Mouse (Mus musculus) ZHBTc4 (cell line): ENCODE measurements around the gene Txn2.

Experiments
- DNase-seq: peaks from one replicate; pipeline ENCODE4 v3.0.0-alpha.2; 2011; ENCODE audit warnings: low read depth, low spot score

Gene Txn2

DNA sequence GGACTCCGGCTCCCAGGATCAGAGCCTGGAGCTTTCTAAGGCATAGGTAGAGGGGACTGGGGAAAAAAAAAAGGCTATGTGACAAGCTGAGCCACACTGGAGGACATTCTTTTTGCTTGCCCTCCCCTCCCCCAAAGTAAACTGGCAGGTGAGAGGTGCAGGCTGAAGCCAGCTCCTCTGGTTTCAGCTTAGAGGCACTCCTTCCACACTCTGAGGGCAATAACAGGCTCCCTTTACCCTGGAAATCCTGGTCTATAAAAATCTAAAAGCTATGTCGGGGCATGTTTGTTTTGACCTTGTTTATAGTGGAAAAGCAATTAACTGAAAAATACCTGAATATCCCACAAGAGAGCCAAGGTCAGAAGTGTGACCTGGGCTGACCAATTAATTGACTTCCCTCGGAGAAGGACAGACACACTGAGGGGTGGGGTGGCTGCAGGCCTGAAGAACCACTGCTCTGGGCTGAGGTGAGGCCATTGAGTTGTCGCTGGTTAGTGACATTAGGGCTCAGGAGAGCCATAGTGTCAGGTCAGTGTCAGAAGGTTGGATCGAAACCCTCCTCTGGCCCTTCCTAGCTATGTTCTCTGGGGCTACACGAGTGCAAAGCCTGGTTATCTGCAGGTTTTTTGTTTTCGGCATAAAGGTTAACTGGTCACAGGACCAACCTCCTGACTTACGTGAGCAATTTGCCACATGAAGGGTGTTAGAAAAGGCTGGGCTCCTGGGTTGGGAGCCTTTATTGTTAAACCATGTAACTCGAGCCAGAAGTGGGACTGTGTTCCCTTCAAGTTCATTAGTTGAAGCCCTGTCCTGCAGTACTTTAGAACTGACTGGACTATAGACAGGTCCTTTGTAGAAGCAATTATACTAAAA, 20.9 kb downstream of the Txn2 start:
- DNase-seq = peak; percentile 34

DNA sequence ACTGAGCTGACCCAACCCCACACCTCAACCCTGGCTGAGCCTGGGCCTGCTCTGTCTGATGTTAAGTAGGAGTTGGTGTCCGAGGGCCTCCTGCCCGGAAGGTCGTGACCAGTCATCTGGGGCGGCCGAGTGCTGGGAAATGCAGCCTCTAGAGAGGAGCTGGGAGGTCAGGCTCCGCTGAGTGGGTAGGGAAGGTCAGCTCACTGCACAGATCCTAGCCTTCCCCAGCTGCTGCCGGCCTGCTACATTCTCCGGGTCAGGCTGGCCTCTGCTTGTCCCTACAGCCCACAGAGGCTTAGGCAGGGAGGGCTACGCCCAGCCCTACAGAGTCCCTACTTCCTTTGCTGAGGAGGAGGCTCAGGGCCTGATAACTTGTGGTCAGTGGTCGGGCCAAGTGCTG, 22.3 kb downstream of the Txn2 start:
- DNase-seq = no peak

DNA sequence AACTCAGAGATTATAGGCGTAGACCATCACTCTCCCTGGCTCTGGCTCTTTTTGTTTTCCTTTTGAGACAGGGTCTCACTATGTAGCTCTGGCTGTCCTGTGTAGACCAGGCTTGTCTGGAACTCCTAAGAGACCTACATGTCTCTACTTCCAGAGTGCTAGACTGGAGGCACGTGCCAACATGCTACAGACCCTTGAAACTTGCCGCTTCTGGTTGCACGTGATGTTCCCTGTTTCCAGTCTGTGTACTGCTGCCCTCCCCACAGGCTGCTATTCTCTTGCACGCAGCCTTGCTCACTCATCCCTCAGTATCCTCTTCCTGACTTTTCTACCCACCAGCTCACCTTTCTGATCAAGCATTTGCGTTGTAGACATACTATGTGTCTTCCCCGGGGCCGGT, 22.7 kb downstream of the Txn2 start:
- no peak for DNase-seq

DNA sequence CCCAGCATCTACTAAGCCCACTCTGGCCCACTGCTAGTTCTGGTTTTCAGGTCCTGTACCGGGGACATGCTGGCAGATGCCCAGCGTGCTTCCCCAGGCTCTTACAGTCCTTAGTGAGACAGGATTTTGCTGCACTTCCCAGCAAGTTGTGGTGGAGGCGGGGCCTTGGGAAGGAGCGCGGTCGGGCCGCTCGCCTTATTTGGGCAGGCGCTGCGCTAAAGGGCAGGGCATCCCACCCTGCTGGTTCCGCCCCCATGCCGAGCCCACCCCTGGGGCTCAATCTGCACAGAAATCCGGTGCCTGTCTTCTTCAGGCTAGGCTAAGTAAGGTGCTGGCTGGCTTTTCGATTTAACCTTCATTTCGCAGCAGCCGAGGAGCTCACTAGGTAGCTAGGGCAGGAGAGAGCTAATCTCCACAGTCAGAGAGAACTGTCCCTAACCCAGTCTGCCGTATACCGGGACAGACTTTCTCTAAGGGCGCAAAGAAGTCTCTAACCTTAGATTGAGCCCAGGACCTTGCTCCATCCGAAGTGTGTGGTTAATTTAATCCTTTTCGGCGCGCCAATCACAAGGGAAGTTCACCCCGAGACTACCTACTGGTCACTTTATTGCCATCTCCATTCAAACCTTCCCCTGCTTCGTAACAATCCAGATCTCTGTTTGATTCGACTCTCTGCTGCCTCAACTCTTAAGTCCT, 23.4 kb downstream of the Txn2 start:
- peak; percentile 95 for DNase-seq

DNA sequence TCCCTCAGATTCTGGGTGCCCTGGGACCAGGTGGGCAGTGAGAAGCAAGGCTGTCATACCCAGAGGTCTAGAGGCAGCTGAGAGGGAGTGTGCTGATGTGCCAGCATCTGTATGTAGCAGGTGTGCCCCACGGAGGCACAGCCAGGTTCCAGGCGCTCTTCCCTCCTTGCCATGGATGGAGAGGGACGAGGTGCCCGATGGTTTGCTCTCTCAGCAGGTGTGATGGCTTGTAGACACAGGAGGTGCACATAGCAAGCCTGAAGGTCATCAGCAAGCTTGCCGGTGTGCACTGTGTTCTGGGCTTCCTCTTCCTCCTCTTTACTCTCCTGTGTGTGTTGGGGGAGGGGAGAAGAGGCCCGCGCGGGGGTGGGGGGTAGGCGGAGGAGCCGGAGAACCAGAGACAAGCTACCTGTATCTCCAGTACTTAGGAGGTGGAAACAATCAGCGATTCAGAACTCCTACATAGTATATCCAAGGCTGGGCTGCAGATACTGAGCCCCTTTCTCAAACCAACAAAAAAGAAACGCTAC, 24.4 kb downstream of the Txn2 start:
- DNase-seq = no peak

DNA sequence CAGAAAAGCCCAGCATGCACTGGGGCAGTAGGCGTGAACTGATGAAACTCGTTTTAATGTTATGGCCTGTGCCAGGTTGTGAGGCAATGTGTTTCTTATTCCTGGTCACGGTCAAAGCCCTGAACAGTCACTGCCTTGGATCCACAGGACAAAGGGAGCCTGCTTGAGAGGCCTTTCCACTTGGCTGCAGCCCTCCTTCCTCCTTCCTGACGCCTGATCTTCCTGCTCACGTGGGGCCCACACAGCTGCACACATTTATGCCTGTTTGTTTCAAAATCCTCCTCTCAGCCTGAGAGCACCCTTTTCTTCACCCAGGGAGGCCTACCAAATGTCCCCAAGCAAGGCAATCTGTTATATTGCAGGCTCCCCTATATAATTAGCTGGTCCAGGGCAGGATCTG, 25.6 kb downstream of the Txn2 start:
- DNase-seq = no peak

DNA sequence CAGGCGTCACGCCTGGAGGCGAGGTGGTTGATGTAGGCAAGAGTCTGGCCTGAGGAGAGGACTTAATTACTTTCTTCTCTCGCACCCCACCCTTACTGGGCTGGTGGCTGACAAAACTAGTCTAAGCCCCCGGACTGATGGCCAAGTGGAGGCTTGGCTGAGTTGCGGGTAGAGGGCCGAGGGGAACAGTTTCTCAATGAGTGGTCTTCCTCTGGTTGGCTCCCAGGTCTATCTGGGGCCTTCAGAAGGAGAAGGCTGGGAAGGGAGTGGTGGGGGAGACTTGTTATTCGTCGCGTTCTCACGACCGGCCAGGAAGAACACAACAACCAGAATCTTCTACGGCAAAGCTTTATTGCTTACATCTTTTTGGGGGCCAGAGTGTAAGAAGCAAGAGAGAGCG, 33.9 kb downstream of the Txn2 start:
- DNase-seq = no peak

DNA sequence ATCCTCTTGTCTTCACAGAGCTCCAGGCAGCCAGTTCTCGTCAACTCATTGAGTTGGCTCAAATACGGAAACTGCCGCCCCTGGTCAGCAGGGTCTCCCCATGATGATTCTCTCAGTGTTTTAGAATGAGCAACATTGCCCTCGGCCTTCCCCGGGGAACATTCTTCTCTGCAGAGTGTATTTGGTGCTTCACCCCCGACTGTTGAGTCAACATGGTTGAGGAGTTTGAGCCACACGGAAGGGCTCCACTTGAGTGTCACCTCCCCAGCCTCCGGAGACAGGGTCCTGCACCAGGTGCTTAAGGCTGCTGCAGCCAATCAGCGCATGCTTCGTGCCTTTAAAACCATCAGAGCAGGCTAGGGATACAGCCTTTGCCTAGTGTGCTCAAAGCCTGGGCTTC, 35.5 kb downstream of the Txn2 start:
- no peak for DNase-seq

DNA sequence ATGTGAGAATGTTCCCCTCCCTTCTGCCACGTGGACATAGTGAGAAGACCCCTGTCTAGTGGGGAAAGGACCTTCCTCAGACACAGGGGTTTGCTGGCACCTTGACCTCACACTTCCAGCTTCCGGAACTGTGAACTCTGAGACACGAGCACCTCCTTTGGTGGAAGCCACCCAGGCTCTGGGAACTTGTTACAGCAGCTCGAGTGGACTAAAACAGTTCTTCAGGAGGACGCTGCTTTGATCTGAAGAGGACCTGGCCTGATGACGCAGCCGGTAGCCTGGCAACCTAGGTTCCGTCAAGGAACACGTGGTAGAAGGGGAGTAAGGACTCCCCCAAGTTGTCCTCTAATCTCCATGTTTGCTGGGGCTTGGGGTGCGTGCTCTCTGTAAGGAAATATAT, 36.4 kb downstream of the Txn2 start:
- no peak for DNase-seq

DNA sequence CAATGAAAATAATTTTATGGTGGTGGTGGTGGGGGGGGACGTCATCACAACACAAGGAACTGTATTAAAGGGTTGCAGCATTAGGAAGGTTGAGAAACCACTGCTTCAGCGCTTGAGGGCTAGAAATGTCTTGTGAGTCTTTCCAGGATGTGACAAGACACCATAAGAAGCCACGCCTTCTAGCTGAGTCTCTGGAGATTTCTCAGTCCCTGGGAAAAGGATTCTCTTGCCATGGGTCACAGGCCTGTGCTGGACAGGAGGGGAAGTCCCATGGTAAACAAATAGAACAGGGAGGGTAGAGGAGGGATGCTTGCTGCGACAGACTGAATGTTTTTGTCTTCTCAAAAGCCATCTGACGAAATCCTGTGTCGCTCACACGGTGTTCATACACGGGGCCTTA, 37.0 kb downstream of the Txn2 start:
- DNase-seq = no peak

DNA sequence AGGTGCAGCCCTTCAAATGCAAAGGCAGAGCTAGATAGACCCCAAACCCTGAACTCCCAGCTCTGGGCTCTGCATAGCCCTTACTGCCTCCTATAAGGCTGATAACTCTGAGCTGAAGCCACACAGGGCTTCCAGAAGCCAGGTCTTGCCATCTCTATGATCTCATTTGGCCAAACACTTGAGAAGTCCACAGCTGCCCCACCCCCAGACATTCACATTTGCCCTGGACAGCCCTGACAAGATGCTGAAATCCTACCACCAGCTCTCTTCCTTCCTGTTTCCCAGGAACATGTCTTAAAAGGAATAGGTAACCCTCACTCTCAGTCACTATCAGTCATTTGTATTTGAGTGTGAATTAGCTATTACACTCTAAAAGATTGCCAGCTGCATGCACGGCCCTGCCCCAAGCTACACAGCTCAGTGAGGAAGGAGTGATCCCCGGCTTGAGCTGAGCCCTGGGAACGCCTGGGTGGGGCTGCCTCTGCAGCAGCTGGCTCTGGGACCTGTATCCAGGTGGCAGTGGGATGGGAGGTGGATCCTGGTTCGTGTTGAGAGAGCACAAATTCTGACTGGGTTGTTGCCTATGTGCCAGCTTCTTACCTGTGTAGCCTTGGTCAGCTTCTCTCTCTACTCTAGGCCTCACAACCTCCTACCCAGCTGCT, 38.9 kb downstream of the Txn2 start:
- DNase-seq = no peak

DNA sequence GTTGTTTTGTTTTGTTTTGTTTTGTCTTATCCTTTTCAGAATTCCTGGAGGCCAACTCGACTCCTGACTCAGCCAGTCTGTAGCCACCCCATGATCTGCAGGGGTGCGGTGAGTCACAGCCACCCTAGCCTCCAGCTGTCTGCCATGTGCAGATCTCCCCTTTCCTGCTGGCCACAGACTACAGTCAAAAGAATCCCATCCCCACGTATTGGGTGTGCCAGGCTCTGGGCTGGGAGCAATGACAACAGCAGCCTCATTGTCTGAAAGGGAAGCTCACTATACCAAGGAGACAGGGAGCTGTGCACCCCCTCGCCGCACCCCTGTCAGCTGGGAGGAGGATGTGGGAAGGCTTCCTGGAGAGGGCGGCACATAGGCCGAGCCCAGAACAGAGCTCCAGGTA, 40.5 kb downstream of the Txn2 start:
- peak; percentile 80 for DNase-seq

DNA sequence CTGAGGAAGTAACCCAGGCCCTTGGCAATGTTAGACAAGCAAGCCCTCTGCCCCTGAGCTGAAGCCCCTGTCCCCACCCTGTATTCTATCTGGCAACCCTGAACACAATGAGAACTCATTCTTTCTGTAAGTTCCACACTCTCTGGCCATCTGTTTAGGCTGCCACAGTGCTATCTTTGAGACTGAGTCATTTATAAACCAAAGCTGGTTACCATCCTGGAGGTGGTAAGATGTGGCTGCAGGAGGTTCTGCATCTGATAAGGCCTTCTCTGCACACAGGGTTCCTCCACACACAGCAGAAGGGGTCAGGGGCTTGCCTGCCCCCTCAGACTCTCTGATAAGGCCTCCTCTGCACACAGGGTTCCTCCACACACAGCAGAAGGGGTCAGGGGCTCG, 41.7 kb downstream of the Txn2 start:
- DNase-seq = no peak

DNA sequence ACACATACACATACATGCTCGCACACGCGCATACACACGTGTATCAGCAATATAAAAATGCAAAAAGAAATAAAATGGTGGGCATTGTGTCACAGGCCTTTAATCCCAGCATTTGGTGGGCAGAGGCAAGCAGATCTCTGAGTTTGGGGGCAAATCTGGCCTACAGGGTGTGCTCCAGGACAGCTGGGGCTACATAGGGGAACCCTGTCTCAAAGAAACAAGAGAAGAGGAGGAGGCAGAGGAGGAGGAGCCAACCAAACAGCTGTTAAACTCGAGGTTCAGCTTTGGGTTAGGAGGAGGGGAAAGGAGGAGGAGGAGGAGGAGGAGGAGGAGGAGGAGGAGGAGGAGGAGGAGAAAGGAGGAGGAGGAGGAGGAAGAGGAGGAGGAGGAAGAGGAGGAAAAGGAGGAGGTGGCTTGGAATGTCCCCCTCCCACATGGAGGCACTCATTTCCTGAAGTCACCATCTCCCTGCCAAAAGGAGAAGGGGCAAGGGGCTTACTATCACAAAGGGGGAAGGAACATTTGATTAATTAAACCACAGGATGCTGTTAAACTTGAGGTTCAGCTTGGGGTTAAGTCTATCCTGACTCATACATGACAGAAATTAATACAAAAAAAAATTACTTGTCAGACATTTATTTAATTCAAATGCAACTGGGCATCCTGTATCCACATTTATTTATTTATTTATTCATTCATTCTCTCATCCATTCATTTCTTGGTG, 42.3 kb downstream of the Txn2 start:
- no peak for DNase-seq

DNA sequence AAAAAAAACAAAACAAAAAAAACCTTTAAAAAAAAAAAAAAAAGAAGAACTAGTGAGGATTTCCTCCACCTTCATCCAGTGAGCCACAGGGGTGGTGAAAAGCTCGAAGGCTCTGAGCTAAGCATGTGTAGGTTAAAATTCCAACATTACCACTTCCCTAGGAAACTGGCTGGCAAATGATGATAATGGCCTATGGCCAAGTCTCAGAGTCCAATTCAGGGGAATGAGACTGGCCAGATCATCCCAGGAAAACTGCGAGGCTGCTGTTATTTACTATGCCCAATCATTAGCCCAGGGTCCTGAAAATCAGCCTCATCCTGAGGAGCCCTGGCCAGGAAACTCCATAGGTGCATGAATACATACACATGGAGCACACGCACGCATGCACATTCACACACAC, 42.9 kb downstream of the Txn2 start:
- DNase-seq = no peak

DNA sequence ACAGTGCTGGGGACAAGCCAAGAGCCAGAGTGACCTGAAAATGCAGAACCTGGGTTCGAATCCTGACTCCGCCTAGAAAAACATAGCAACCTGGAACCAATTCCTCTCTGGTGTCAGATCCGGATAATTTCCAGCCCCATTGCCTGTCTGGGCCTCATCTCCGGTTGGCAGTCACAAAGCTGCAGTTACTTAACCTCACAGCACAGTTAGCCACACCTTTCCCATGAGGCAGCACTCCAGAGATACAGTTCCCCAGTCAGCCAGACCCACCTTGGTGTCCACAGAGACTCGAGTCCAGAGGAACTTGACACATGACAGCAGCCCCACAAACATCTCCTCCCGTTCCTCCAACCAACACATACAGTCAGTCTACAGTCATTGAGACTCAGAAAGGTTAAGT, 43.6 kb downstream of the Txn2 start:
- no peak for DNase-seq

DNA sequence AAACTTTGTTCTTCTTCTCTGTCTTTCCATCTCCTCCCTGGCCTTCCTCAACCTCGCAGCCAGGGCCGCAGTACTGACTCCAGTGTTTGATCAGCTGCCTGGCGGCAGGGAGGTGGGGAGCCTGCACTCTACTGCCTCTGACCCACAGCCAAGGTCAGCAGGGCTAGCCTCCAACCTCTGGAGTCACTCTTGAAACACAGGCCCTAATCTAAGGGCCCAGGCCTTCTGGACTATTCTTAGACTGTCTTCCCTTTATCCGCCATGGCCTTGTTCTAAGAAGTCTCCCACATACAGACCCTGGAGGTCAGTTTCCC, 45.2 kb downstream of the Txn2 start:
- DNase-seq = no peak

DNA sequence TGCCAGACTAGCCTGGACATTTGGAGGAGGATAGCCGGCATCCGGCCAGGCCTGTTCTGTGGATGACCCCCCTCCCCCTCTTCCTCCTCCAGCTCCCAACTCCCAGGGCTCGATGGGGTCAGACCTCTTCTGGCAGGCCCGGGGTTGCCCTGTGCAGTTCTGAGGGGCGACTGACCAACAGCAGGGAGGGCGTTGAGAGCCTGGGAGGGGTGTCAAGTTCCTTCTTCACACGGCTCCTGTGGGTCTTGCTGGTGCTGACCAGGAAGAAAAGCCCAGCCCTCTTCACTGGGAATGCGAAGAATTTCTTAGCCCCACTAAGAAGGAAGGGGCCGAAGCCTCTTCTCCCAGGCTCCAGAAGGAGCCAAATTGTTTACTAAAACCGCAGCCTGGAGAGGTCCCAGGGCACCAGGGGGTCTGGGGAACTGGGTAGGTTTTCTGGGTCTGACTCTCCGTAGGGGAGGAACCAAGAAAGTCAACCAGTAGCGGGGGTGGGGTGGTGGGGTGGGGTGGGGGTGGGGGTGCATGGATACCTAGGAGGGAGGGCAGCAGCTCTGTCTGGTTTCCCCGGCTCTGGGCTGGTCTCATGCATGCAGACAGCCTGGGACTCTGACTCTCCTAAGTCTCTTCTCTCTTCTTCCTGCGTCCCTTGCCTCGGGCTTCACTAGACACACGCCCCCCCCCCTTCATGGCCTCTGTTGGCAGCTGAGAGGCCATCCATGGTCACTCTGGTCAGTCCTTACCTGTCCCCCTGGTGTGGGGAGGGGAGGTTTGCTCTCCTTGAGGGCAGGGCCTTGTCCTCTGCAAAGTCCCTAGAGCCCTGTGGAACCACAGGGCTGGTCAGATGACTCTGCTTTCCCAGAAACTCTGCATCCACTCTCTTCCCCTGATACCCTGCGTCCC, 45.8 kb downstream of the Txn2 start:
- peak; percentile 81 for DNase-seq

DNA sequence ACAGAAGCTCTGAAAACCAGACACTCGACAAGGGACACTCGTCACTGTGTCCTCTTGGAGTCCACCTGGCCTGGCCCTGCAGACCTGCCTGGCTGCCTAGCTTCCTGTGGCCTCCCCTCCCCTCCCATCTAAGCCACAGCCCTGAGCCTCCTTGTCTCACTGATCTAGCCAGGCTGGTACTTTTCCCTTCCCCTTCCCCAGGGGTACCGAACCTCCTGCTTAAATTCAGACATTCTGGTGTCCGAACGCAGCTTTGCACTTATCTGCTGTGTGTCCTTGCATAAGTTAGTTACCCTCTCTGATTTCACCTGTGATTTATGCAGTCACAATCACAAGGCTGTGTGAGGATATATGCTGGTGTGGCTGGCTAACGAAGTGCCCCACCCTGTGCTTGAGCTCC, 46.5 kb downstream of the Txn2 start:
- no peak for DNase-seq

DNA sequence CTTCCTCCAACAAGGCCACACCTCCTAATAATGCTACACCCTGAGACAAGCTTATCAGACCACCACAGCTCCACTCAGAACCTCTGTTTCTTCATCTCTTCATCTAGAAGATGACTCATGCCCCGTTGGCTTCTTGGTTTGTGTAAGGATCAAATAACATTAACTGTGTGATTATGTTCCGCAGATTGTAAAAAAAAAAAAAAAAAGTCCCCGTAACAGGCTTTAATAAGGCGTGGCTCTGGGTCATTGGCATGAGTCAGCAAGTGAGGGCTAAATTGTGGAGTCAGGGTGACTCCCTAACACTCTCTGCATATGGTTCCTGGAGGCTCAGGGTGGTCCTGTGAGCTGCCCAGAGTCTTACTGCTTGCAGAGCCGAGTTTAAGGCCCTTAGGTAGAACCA, 47.1 kb downstream of the Txn2 start:
- DNase-seq = no peak

DNA sequence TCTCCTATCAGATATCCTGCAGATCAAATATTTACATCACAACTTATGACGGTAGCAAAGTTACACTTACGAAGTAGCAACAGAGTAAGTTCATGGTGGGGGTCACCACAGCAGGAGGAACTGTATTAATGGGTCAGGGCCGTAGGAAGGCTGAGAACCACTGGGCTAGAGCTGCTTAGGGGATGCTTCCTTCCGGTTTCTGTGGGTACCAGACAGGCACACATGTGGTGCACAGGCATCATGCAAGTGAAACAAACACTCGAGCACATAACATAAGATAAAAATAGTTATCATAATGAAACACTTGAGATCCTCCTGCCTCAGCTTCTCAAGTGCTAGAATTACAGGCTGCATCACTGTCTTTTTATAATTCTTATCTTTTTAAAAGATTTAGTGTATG, 48.1 kb downstream of the Txn2 start:
- no peak for DNase-seq
